Mouse (Mus musculus): ENCODE measurements around the gene Cbx1. TPM values are rescaled to one million over a fixed set of nuclear protein-coding genes. Genes with fewer than 3 reads are reported as not detected.
A peak's percentile ranks its signal among the peaks of the same experiment; 100 is the strongest.

The Cbx1 gene
- polyA plus RNA-seq, 1 experiment: not detected

- peaks cover 36% of the 10 kb centered on the region for H3K4me1 ChIP-seq (ENCODE audit: control insufficient read depth, insufficient read depth, low read length)
- H3K27ac ChIP-seq (ENCODE audit: insufficient read depth, low read depth, low read length): no peak overlapping the region
- 60% methylated on average over 12 of the region's 12 CpGs for WGBS
- TF ChIP-seq CTCF (IDR thresholded peaks at IDR 0.05; ENCODE audit: insufficient read depth, low read depth, low read length) (no peak), POLR2A (IDR thresholded peaks at IDR 0.05; ENCODE audit: insufficient read depth, low read depth, low read length) (no peak)
- no peak overlapping the region for H3K4me3 ChIP-seq (ENCODE audit: insufficient read depth, low read depth, low read length)
Measured at GRCm38 (mm10) chr11:96827062-96827581, 38.2 kb downstream of the Cbx1 start.

DNA sequence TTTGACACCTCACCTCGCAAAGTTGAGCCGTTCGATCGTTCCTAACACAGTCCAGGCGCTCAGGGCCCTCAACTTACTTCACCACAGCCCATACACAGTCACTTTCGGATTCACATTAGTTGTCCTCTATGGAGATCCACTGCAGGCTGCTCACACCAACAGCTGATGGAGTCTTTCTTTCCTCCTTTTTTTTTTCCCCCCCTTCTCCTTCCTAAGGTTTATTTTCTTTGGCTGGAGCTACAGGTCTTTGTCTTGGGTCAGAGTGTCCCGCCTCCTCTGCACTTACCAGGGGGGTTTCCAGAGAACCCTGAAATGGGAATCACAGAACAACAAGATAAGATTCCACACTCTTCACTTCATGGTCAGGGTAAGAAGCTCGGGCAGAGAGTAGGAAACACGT lies 39.0 kb downstream of the Cbx1 start:
- Histone ChIP-seq H3K27ac (ENCODE audit: insufficient read depth, low read depth, low read length) (no peak overlapping the region), H3K4me1 (ENCODE audit: control insufficient read depth, insufficient read depth, low read length) (peaks cover 31% of the 10 kb centered on the region), H3K4me3 (ENCODE audit: insufficient read depth, low read depth, low read length) (no peak overlapping the region)
- no peak for TF ChIP-seq POLR2A (IDR thresholded peaks at IDR 0.05; ENCODE audit: insufficient read depth, low read depth, low read length)
- 68% methylated on average over 9 of the region's 9 CpGs for WGBS

DNA sequence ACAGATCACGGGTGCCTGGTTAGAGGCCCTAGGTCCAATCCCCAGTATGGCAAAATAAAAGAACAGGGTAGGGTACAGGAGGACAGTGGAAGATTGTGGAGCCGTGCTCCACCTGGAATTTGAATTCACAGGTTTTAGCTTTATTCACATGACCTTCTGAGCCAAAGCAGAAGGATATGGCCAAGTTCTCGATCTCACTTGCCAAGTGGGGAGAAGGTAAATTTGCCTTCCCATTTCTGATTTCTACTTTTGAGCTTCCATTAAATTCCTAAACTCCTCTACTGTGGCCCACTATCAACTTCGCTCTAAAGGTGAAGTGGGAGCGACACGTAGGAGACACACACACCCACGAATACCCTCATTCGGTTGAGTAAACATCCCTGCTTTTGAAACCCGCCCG lies 40.0 kb downstream of the Cbx1 start:
- peaks cover 25% of the 10 kb centered on the region for H3K4me1 ChIP-seq (ENCODE audit: control insufficient read depth, insufficient read depth, low read length)
- TF ChIP-seq CTCF (IDR thresholded peaks at IDR 0.05; ENCODE audit: insufficient read depth, low read depth, low read length) (no peak), POLR2A (IDR thresholded peaks at IDR 0.05; ENCODE audit: insufficient read depth, low read depth, low read length) (no peak)
- H3K4me3 ChIP-seq (ENCODE audit: insufficient read depth, low read depth, low read length): peak overlapping the region; percentile 56
- H3K27ac ChIP-seq (ENCODE audit: insufficient read depth, low read depth, low read length): no peak overlapping the region
- WGBS: 4% methylated on average over 10 of the region's 10 CpGs

DNA sequence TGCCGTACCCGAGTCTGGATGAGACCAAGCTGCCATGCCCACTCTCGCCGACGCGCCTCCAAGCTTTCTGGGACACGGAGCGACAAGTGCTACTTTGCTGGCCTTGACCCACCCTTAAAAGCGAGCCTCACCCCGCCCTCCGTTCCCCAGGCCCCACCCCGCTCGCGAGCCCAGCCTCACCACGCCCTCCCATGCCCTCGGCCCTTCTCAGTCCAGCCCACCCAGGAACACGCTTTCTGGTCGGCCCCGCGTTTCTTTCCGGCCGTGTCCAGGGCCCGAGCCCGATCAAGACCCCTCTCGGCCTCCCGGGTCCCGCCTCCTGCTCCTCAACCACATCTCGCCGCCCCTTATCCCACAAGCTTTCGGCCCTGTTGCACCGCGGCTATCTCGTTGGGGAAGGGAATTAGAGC lies 40.5 kb downstream of the Cbx1 start:
- H3K4me1 ChIP-seq (ENCODE audit: control insufficient read depth, insufficient read depth, low read length): peaks cover 21% of the 10 kb centered on the region

GRCm38 (mm10) chr11:96829813-96830538 lies 41.0 kb downstream of the Cbx1 start, which contains the start of gene Nfe2l1:
Gene Nfe2l1, minus strand, starts transcription at chr11:96829968.
- WGBS: under 1% methylated on average over 51 of the region's 51 CpGs
- Histone ChIP-seq H3K4me3 (ENCODE audit: insufficient read depth, low read depth, low read length) (peak within 1 kb of the TSS; percentile 88), H3K27ac (ENCODE audit: insufficient read depth, low read depth, low read length) (peak within 1 kb of the TSS; percentile 98), H3K4me1 (ENCODE audit: control insufficient read depth, insufficient read depth, low read length) (peaks cover 15% of the 10 kb centered on the region)
- TF ChIP-seq POLR2A (IDR thresholded peaks at IDR 0.05; ENCODE audit: insufficient read depth, low read depth, low read length): peak; percentile 46; the same call in 1 of the 2 replicates
- no peak for TF ChIP-seq CTCF (IDR thresholded peaks at IDR 0.05; ENCODE audit: insufficient read depth, low read depth, low read length)

More for the DNA sequence above, 40.5 kb downstream of the Cbx1 start:
- Histone ChIP-seq H3K27ac (ENCODE audit: insufficient read depth, low read depth, low read length) (peak overlapping the region; percentile 63), H3K4me3 (ENCODE audit: insufficient read depth, low read depth, low read length) (peak overlapping the region; percentile 56)
- under 1% methylated on average over 33 of the region's 33 CpGs for WGBS
- TF ChIP-seq CTCF (IDR thresholded peaks at IDR 0.05; ENCODE audit: insufficient read depth, low read depth, low read length) (no peak), POLR2A (IDR thresholded peaks at IDR 0.05; ENCODE audit: insufficient read depth, low read depth, low read length) (no peak)

DNA sequence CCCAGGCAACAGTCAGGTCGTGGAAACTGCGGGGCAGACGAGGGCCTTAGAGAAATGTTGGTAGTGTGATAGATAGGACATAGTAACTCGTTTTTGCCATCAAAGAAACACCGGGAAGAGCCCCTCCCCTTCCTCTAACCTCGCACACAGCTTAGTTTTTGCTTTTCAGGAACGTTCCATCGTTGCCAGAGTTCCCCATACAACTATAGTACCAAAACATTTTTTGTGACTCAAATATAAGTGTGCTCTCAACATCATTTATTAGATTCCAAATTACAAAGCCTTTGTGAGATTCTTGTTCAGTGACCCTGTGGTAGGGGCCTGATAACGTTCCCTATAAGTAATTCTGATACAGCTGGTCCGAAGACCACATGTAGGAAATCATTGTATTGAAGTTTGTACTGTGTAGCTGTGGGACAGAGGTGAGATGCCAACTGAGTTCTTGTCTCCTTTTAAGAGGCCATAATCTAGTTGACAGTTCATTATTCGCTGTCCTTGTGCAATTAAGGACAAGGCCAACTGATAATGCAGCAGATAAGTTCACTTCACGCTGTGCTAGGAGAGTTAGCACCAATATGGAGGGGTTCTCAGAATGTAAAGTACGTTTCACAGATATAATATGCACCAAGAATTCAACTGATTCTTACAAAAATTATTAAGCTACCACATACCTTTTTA lies 41.8 kb downstream of the Cbx1 start:
- peak overlapping the region; percentile 88 for H3K4me3 ChIP-seq (ENCODE audit: insufficient read depth, low read depth, low read length)
- TF ChIP-seq CTCF (IDR thresholded peaks at IDR 0.05; ENCODE audit: insufficient read depth, low read depth, low read length) (no peak), POLR2A (IDR thresholded peaks at IDR 0.05; ENCODE audit: insufficient read depth, low read depth, low read length) (no peak)
- peak overlapping the region; percentile 98 for H3K27ac ChIP-seq (ENCODE audit: insufficient read depth, low read depth, low read length)
- peaks cover 11% of the 10 kb centered on the region for H3K4me1 ChIP-seq (ENCODE audit: control insufficient read depth, insufficient read depth, low read length)
- WGBS: 21% methylated on average over 13 of the region's 13 CpGs

- TF ChIP-seq POLR2A (IDR thresholded peaks at IDR 0.05; ENCODE audit: insufficient read depth, low read depth, low read length): no peak
- no peak for TF ChIP-seq CTCF (IDR thresholded peaks at IDR 0.05; ENCODE audit: insufficient read depth, low read depth, low read length)
- no peak overlapping the region for H3K27ac ChIP-seq (ENCODE audit: insufficient read depth, low read depth, low read length)
- 83% methylated on average over 4 of the region's 4 CpGs for WGBS
- no peak overlapping the region for H3K4me3 ChIP-seq (ENCODE audit: insufficient read depth, low read depth, low read length)
- H3K4me1 ChIP-seq (ENCODE audit: control insufficient read depth, insufficient read depth, low read length): peaks cover 11% of the 10 kb centered on the region
Measured at GRCm38 (mm10) chr11:96831516-96831915, 42.6 kb downstream of the Cbx1 start.

GRCm38 (mm10) chr11:96832541-96832940 lies 43.6 kb downstream of the Cbx1 start:
- TF ChIP-seq POLR2A (IDR thresholded peaks at IDR 0.05; ENCODE audit: insufficient read depth, low read depth, low read length) (no peak), CTCF (IDR thresholded peaks at IDR 0.05; ENCODE audit: insufficient read depth, low read depth, low read length) (no peak)
- no peak overlapping the region for H3K4me3 ChIP-seq (ENCODE audit: insufficient read depth, low read depth, low read length)
- no peak overlapping the region for H3K27ac ChIP-seq (ENCODE audit: insufficient read depth, low read depth, low read length)
- H3K4me1 ChIP-seq (ENCODE audit: control insufficient read depth, insufficient read depth, low read length): peaks cover 3% of the 10 kb centered on the region
- 90% methylated on average over 3 of the region's 3 CpGs for WGBS

GRCm38 (mm10) chr11:96832973-96833372 lies 44.0 kb downstream of the Cbx1 start:
- Histone ChIP-seq H3K4me3 (ENCODE audit: insufficient read depth, low read depth, low read length) (no peak overlapping the region), H3K27ac (ENCODE audit: insufficient read depth, low read depth, low read length) (no peak overlapping the region), H3K4me1 (ENCODE audit: control insufficient read depth, insufficient read depth, low read length) (no peaks in the 10 kb centered on the region)
- 76% methylated on average over 2 of the region's 2 CpGs for WGBS
- TF ChIP-seq POLR2A (IDR thresholded peaks at IDR 0.05; ENCODE audit: insufficient read depth, low read depth, low read length) (no peak), CTCF (IDR thresholded peaks at IDR 0.05; ENCODE audit: insufficient read depth, low read depth, low read length) (no peak)
